Mouse (Mus musculus) yolk sac, embryonic 10.5 days (tissue): ENCODE data around the gene Gm364.

ENCODE experiments used
- DNase-seq: peaks from one replicate; pipeline ENCODE4 v3.0.0-alpha.2; 2017; ENCODE audit warnings: low spot score

Gene Gm364

GRCm38 (mm10) chrX:57408769-57409168 lies at the start of gene Gm364:
Gene Gm364 (plus strand): TSS chrX:57409154.
- no peak for DNase-seq

- no peak for DNase-seq
Observed at GRCm38 (mm10) chrX:57359316-57359715, 49.6 kb upstream of the Gm364 start.

GRCm38 (mm10) chrX:57364891-57365569 lies 43.9 kb upstream of the Gm364 start:
- DNase-seq = peak; percentile 36

- DNase-seq = peak; percentile 32
Observed at GRCm38 (mm10) chrX:57372965-57373364, 36.0 kb upstream of the Gm364 start.

GRCm38 (mm10) chrX:57373543-57373942 lies 35.4 kb upstream of the Gm364 start:
- DNase-seq = peak; percentile 38

- DNase-seq = no peak
Observed at GRCm38 (mm10) chrX:57374029-57374428, 34.9 kb upstream of the Gm364 start.

- DNase-seq = no peak
Observed at GRCm38 (mm10) chrX:57377096-57377495, 31.9 kb upstream of the Gm364 start.

GRCm38 (mm10) chrX:57378579-57378978 lies 30.4 kb upstream of the Gm364 start:
- DNase-seq = peak; percentile 67

- DNase-seq = no peak
Observed at GRCm38 (mm10) chrX:57380915-57381314, 28.0 kb upstream of the Gm364 start.

- DNase-seq = peak; percentile 85
Observed at GRCm38 (mm10) chrX:57392367-57393246, 16.3 kb upstream of the Gm364 start, which contains the start of gene Rbmx. Gene Rbmx (minus strand): TSS chrX:57393036.

GRCm38 (mm10) chrX:57393412-57393811 lies 15.5 kb upstream of the Gm364 start:
- DNase-seq = no peak

- DNase-seq = no peak
Observed at GRCm38 (mm10) chrX:57401388-57401787, 7.6 kb upstream of the Gm364 start.

- DNase-seq = no peak
Observed at GRCm38 (mm10) chrX:57403651-57404050, 5.3 kb upstream of the Gm364 start.

GRCm38 (mm10) chrX:57431610-57432009 lies 22.7 kb downstream of the Gm364 start:
- DNase-seq = no peak

GRCm38 (mm10) chrX:57433897-57434296 lies 24.9 kb downstream of the Gm364 start:
- DNase-seq = no peak

GRCm38 (mm10) chrX:57503634-57504033 lies 94.7 kb downstream of the Gm364 start, which contains the start of gene Gpr101:
Gene Gpr101 (minus strand): TSS chrX:57503757.
- DNase-seq = no peak

GRCm38 (mm10) chrX:57506247-57506646 lies 97.3 kb downstream of the Gm364 start:
- no peak for DNase-seq

GRCm38 (mm10) chrX:57521117-57522095 lies 112.5 kb downstream of the Gm364 start:
- DNase-seq = no peak
